Mouse (Mus musculus) MEL (cell line): Measurements from ENCODE around the gene Bcan. TPM values are rescaled to one million over a fixed set of nuclear protein-coding genes. Genes with fewer than 3 reads are reported as not detected.

Experiments
- DNase-seq: peaks from one replicate; pipeline ENCODE4 v3.0.0; 2011; ENCODE audit warnings: low read depth, low spot score
- H3K27ac ChIP-seq: 2 replicates; pipeline ENCODE4 v1.5.1; 2012; ENCODE audit warnings: low read depth, mild to moderate bottlenecking, control low read depth, low read length, moderate library complexity; ENCODE audit not compliant: control insufficient read depth
- H3K27me3 ChIP-seq, 2 experiments: fragments of 150-350 bp in 1 of 2; sonication (generic) in 1 of 2; 2 replicates each; pipeline ENCODE4 v1.6.1; 2012; ENCODE audit warnings: low read length in 2 of 2, mild to moderate bottlenecking in 2 of 2, improper control_type of control experiment in 1 of 2, moderate library complexity in 1 of 2; ENCODE audit not compliant: insufficient read depth in 2 of 2, control insufficient read depth in 1 of 2
- H3K36me3 ChIP-seq, 2 experiments: 2 replicates each; pipeline ENCODE4 v1.6.1; 2012 to 2014; ENCODE audit warnings: low read length in 2 of 2, improper control_type of control experiment in 1 of 2, inconsistent platforms in 1 of 2, mild to moderate bottlenecking in 1 of 2; ENCODE audit not compliant: insufficient read depth in 2 of 2, control insufficient read depth in 1 of 2
- H3K4me1 ChIP-seq, 2 experiments: fragments of 150-350 bp in 1 of 2; sonication (generic) in 1 of 2; 2 replicates each; pipeline ENCODE4 v1.6.1; 2012; ENCODE audit warnings: low read length in 2 of 2, improper control_type of control experiment in 1 of 2, mild to moderate bottlenecking in 1 of 2; ENCODE audit not compliant: insufficient read depth in 2 of 2, control insufficient read depth in 1 of 2
- H3K4me3 ChIP-seq, 2 experiments: fragments of 150-350 bp in 1 of 2; sonication (generic) in 1 of 2; 2 replicates each; pipeline ENCODE4 v1.5.1; 2012; ENCODE audit warnings: low read depth in 2 of 2, low read length in 2 of 2, mild to moderate bottlenecking in 2 of 2, moderate library complexity in 2 of 2, control low read depth in 1 of 2, improper control_type of control experiment in 1 of 2; ENCODE audit not compliant: control insufficient read depth in 1 of 2, insufficient read depth in 1 of 2
- H3K79me2 ChIP-seq: 2 replicates; pipeline ENCODE4 v1.6.1; 2012; ENCODE audit warnings: mild to moderate bottlenecking, low read length, moderate library complexity; ENCODE audit not compliant: control insufficient read depth, poor library complexity, insufficient read depth
- H3K9ac ChIP-seq: 2 replicates; pipeline ENCODE4 v1.6.1; 2012; ENCODE audit warnings: low read depth, mild to moderate bottlenecking, control low read depth, low read length, moderate library complexity; ENCODE audit not compliant: control insufficient read depth, poor library complexity, severe bottlenecking
- H3K9me3 ChIP-seq: fragments of 150-350 bp; sonication (generic); replicated peaks from 2 replicates; pipeline ENCODE4 v1.6.1; 2012; ENCODE audit warnings: mild to moderate bottlenecking, low read length, improper control_type of control experiment, moderate library complexity; ENCODE audit not compliant: insufficient read depth
- CHD2 ChIP-seq: IDR thresholded peaks from 2 replicates; pipeline ENCODE4 v1.6.1; 2011; ENCODE audit warnings: low read length, improper control_type of control experiment
- CTCF ChIP-seq, 3 experiments: IDR thresholded peaks in 2 of 3; conservative IDR thresholded peaks in 1 of 3; 2 replicates each; pipeline ENCODE4 v1.5.1; 2011 to 2012; ENCODE audit warnings: low read length in 3 of 3, low read depth in 2 of 3, mild to moderate bottlenecking in 2 of 3, improper control_type of control experiment in 1 of 3, inconsistent platforms in 1 of 3, mixed read lengths in 1 of 3, moderate library complexity in 1 of 3; ENCODE audit not compliant: control insufficient read depth in 1 of 3, insufficient read depth in 1 of 3, poor library complexity in 1 of 3, severe bottlenecking in 1 of 3
- ETS1 ChIP-seq: IDR thresholded peaks from 2 replicates; pipeline ENCODE4 v1.6.1; 2012; ENCODE audit warnings: low read depth, mild to moderate bottlenecking, inconsistent platforms, low read length, improper control_type of control experiment, moderate library complexity
- GABPA ChIP-seq: IDR thresholded peaks from 2 replicates; pipeline ENCODE4 v1.6.1; 2012; ENCODE audit warnings: low read depth, mild to moderate bottlenecking, inconsistent platforms, low read length, improper control_type of control experiment, moderate library complexity
- GATA1 ChIP-seq: IDR thresholded peaks from 2 replicates; pipeline ENCODE4 v1.6.1; 2011; ENCODE audit warnings: low read depth, low read length, improper control_type of control experiment
- HCFC1 ChIP-seq: IDR thresholded peaks from 2 replicates; pipeline ENCODE4 v1.6.1; 2012; ENCODE audit warnings: low read depth, mild to moderate bottlenecking, inconsistent platforms, low read length, improper control_type of control experiment, moderate library complexity
- JUND ChIP-seq: IDR thresholded peaks from 2 replicates; pipeline ENCODE4 v1.6.1; 2011; ENCODE audit warnings: low read depth, mild to moderate bottlenecking, improper control_type of control experiment, low read length
- KAT2A ChIP-seq: conservative IDR thresholded peaks from 2 replicates; pipeline ENCODE4 v1.6.1; 2012; ENCODE audit warnings: low read depth, low read length, improper control_type of control experiment, inconsistent platforms
- MAX ChIP-seq: IDR thresholded peaks from 2 replicates; pipeline ENCODE4 v1.6.1; 2011; ENCODE audit warnings: low read length, improper control_type of control experiment
- MAZ ChIP-seq: IDR thresholded peaks from 2 replicates; pipeline ENCODE4 v1.6.1; 2012; ENCODE audit warnings: low read depth, mild to moderate bottlenecking, inconsistent platforms, low read length, improper control_type of control experiment
- MEF2A ChIP-seq: IDR thresholded peaks from 2 replicates; pipeline ENCODE4 v1.6.1; 2014; ENCODE audit warnings: low read depth, mild to moderate bottlenecking, inconsistent platforms, low read length, improper control_type of control experiment; ENCODE audit not compliant: poor library complexity, insufficient replicate concordance, severe bottlenecking; ENCODE audit errors: extremely low read depth
- NELFE ChIP-seq: IDR thresholded peaks from 2 replicates; pipeline ENCODE4 v1.6.1; 2011; ENCODE audit warnings: low read depth, low read length, improper control_type of control experiment
- RAD21 ChIP-seq: IDR thresholded peaks from 2 replicates; pipeline ENCODE4 v1.6.1; 2011; ENCODE audit warnings: mild to moderate bottlenecking, low read depth, low read length, improper control_type of control experiment
- SMC3 ChIP-seq: IDR thresholded peaks from 2 replicates; pipeline ENCODE4 v1.6.1; 2011; ENCODE audit warnings: low read depth, low read length, improper control_type of control experiment
- TAL1 ChIP-seq: IDR thresholded peaks from 2 replicates; pipeline ENCODE4 v1.6.1; 2012; ENCODE audit warnings: mild to moderate bottlenecking, inconsistent platforms, low read length, moderate library complexity, mixed read lengths
- TBP ChIP-seq: IDR thresholded peaks from 2 replicates; pipeline ENCODE4 v1.8.0; 2011; ENCODE audit warnings: low read depth, low read length, improper control_type of control experiment
- UBTF ChIP-seq: IDR thresholded peaks from 2 replicates; pipeline ENCODE4 v1.6.1; 2012; ENCODE audit warnings: low read depth, mild to moderate bottlenecking, inconsistent platforms, low read length, improper control_type of control experiment, moderate library complexity, borderline replicate concordance; ENCODE audit not compliant: insufficient read depth
- USF1 ChIP-seq: IDR thresholded peaks from 2 replicates; pipeline ENCODE4 v1.6.1; 2014; ENCODE audit warnings: low read depth, mild to moderate bottlenecking, inconsistent platforms, low read length, improper control_type of control experiment, moderate library complexity
- USF2 ChIP-seq, 2 experiments: IDR thresholded peaks; 2 replicates each; pipeline ENCODE4 v1.6.1; 2011 to 2012; ENCODE audit warnings: improper control_type of control experiment in 2 of 2, low read length in 2 of 2, borderline replicate concordance in 1 of 2, inconsistent platforms in 1 of 2, low read depth in 1 of 2, mild to moderate bottlenecking in 1 of 2; ENCODE audit not compliant: insufficient read depth in 1 of 2
- ZC3H11A ChIP-seq: IDR thresholded peaks from 2 replicates; pipeline ENCODE4 v1.6.1; 2012; ENCODE audit warnings: low read depth, mild to moderate bottlenecking, inconsistent platforms, low read length, improper control_type of control experiment
- ZMIZ1 ChIP-seq: IDR thresholded peaks from 2 replicates; pipeline ENCODE4 v1.6.1; 2012; ENCODE audit warnings: low read depth, mild to moderate bottlenecking, inconsistent platforms, low read length, improper control_type of control experiment, moderate library complexity
- ZNF384 ChIP-seq: IDR thresholded peaks from 2 replicates; pipeline ENCODE4 v1.6.1; 2012; ENCODE audit warnings: low read depth, mild to moderate bottlenecking, inconsistent platforms, low read length, improper control_type of control experiment
- polyA plus RNA-seq, 2 experiments: library from polyadenylated mRNA; stranded (reverse) in 1 of 2; unstranded in 1 of 2; fragments of >175 nt in 1 of 2; fragments of >200 nt in 1 of 2; gene quantifications; 2 replicates each; pipeline versions ENCODE4 v1.2.1 to v1.2.4; 2012; ENCODE audit warnings: low replicate concordance in 2 of 2, low read depth in 1 of 2; ENCODE audit not compliant: insufficient read length in 2 of 2, insufficient read depth in 1 of 2, missing spikeins in 1 of 2
- total RNA-seq: library from RNA; depleted of rRNA; stranded (reverse); fragments of 300-350 nt; gene quantifications from 2 replicates; pipeline ENCODE4 v1.2.3, GENCODE M21; 2012

Gene Bcan
- total and polyA plus RNA-seq, 3 experiments = not detected

DNA sequence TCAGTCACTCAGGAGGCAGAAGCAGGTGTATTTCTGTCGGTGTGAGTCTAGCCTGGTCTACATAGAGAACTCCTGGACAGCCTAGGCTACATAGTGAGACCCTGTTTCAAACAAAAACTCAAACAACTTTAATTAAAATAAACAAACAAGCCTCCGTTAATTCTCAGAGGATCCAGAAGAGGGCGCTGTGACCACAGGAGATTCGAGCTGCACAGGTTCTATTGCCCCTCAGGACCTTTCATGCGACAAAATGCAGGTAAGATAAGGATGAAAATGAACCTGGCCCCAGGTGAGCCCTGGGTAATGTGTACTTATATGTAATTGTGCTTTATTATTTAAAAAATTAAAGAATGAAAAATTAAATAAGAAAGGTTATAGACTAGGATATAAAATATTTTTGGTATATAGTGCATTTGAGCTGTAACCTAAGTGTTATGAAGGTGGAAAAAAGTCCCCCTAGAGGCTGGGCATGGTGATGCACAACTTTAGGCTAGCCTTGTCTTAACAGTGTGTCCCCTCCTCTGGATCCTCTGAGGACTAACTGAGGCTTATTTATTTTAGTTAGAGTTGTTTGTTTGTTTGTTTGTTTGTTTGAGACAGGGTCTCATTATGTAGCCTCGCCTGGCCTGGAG is 10.7 kb upstream of the Bcan start (continued):
- TF ChIP-seq NELFE (no peak), JUND (no peak), GATA1 (peak; percentile 24; the same call in 1 of the 2 replicates), ETS1 (no peak), KAT2A (no peak)

DNA sequence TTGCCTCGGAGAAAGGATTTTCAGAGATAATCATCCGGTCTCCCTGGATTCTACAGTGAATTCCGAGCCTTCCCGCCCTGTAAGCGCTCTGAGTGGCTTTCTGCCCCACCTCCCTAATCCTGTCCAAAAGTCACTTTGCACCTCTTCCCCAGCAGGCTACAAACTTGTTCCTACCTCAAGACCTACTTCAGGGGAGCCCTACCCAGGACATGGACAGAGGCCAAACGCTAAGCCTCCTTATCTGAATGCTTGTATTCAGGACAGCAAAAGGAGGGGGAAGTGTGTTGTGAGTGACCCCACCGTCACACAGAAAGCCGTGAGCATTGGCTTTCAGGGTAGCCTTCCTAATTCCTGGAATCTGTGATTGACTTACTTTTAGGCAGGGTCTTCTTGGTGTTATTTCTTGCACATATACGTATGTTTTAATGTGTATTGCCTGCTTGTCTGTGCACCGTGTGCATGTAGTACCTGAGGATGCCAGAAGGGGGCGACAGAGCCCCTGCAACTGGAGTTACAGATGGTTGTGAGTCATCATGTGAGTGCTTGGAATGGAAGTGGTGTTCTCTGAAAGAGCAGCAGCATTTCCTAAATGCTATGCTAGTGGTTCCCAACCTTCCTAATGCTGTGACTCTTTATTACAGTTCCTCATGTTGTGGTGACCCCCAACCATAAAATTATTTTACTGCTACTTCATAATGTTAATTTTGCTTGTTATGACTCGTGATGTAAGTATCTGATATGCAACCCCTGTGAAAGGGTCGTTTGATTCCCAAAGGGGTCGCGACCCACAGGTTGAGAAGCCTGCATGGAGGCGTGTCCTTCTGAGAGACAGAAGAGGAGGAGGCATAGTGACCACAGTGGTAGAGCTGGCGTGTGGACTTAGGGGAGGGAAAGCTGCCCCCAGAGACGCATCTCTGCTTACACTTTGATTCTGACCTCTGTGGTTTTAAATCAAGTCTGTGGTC is 6.1 kb upstream of the Bcan start:
- Histone ChIP-seq H3K79me2 (no peaks in the 10 kb centered on the region), H3K4me1 (no peaks in the 10 kb centered on the region), H3K9me3 (no peaks in the 10 kb centered on the region), H3K36me3 (no peaks in the 10 kb centered on the region), H3K4me3 (no peak overlapping the region), H3K27me3 (no peaks in the 10 kb centered on the region), H3K27ac (no peak overlapping the region), H3K9ac (no peak overlapping the region)
- peak; percentile 59 for DNase-seq
- peak; percentile 26 for TF ChIP-seq RAD21
- peak; percentile 59 to 87 (median 74) for TF ChIP-seq CTCF (IDR thresholded peaks at IDR 0.05 in 2 of 3, conservative IDR thresholded peaks at IDR 0.05 in 1 of 3; ENCODE audit: control insufficient read depth in 1 of 3, insufficient read depth in 1 of 3, low read depth in 2 of 3, low read length in 3 of 3, poor library complexity in 1 of 3, severe bottlenecking in 1 of 3)
- TF ChIP-seq SMC3 = peak; percentile 28
- no peak for TF ChIP-seq USF1

DNA sequence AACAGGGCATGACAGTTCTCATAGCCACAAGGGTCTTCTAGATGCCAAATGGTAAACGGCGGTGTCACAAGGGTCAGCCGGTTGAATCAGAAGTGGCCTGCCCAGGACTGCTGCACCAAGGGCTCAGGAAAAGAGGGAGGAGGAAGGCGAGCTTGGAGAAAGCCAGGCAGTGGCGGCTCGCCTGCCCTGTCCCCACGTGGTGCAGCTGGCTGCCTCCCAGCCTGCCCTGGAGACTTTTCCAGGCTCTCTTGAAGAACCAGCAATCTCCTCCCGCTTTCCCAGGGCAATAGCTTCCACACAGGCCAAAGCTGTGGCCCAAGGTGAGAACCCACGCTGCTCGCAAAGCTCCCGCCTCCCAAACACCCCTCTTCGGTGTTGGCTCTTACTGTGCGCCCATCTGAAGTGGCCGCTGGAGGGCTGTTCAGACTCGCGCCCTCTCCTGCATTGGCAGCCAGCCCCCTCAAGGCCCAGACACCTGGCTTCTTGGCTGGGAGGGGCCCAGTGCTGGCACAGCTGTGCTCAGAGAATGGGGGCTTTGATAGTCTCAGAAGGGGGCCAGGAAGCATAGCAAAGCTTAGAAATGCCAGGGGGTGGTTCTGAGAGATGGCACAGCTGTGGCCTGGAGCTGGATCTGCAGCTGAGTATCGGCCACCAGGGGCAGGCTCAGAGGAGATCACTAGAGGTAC is 2.4 kb upstream of the Bcan start:
- TF ChIP-seq MAX (no peak), MAZ (no peak), TAL1 (no peak), MEF2A (no peak), ZNF384 (no peak), UBTF (no peak), GABPA (no peak), CHD2 (no peak), USF2 (IDR thresholded peaks at IDR 0.05; ENCODE audit: borderline replicate concordance in 1 of 2, insufficient read depth in 1 of 2, low read depth in 1 of 2, low read length in 2 of 2) (no peak), ZC3H11A (no peak), KAT2A (no peak), ZMIZ1 (no peak), TBP (no peak), HCFC1 (no peak)
- H3K4me1 ChIP-seq = no peaks in the 10 kb centered on the region
- no peaks in the 10 kb centered on the region for H3K9me3 ChIP-seq
- no peaks in the 10 kb centered on the region for H3K36me3 ChIP-seq
- H3K9ac ChIP-seq = no peak overlapping the region
- H3K27me3 ChIP-seq = no peaks in the 10 kb centered on the region; a peak in 1 of 4 replicates
- no peak overlapping the region for H3K27ac ChIP-seq
- no peaks in the 10 kb centered on the region for H3K79me2 ChIP-seq
- no peak for DNase-seq
- no peak overlapping the region for H3K4me3 ChIP-seq
